Mouse (Mus musculus) midbrain, embryonic 11.5 days (tissue): ENCODE measurements around the gene Mucl3. TPM values are rescaled to one million over a fixed set of nuclear protein-coding genes. Genes with fewer than 3 reads are reported as not detected.

ENCODE experiments used
- ATAC-seq: fragments of 200-750 bp; cut with Nextera tagmentation; 2 replicates; pipeline ENCODE4 v1.8.0; 2017; ENCODE audit warnings: moderate TSS enrichment, moderate library complexity; ENCODE audit not compliant: low FRiP score
- DNase-seq: peaks from one replicate; pipeline ENCODE4 v3.0.0; 2015; ENCODE audit warnings: low spot score; ENCODE audit errors: missing footprints
- H3K27ac ChIP-seq: fragments of 300-500 bp; sonication (generic); 2 replicates; pipeline ENCODE4 v1.5.1; 2014; ENCODE audit warnings: low read depth, low read length
- H3K27me3 ChIP-seq: fragments of 300-500 bp; sonication (generic); 2 replicates; pipeline ENCODE4 v1.6.1; 2014; ENCODE audit warnings: mild to moderate bottlenecking, low read length, moderate library complexity, mixed read lengths; ENCODE audit not compliant: control insufficient read depth, insufficient read depth
- H3K36me3 ChIP-seq: fragments of 300-500 bp; sonication (generic); 2 replicates; pipeline ENCODE4 v1.6.1; 2014; ENCODE audit warnings: mild to moderate bottlenecking, low read length, moderate library complexity, mixed read lengths; ENCODE audit not compliant: control insufficient read depth, insufficient read depth
- H3K4me1 ChIP-seq: fragments of 300-500 bp; sonication (generic); 2 replicates; pipeline ENCODE4 v1.6.1; 2014; ENCODE audit warnings: low read length; ENCODE audit not compliant: control insufficient read depth, insufficient read depth
- H3K4me2 ChIP-seq: fragments of 300-500 bp; sonication (generic); 2 replicates; pipeline ENCODE4 v1.6.1; 2014; ENCODE audit warnings: mild to moderate bottlenecking, moderate library complexity
- H3K4me3 ChIP-seq: fragments of 300-500 bp; sonication (generic); 2 replicates; pipeline ENCODE4 v1.5.1; 2014; ENCODE audit warnings: low read depth, low read length
- H3K9ac ChIP-seq: fragments of 300-500 bp; sonication (generic); 2 replicates; pipeline ENCODE4 v1.6.1; 2014; ENCODE audit warnings: low read length
- H3K9me3 ChIP-seq: fragments of 300-500 bp; sonication (generic); 2 replicates; pipeline ENCODE4 v1.6.1; 2016; ENCODE audit warnings: low read length; ENCODE audit not compliant: control insufficient read depth
- WGBS: fragments of 180-500 bp; shearing (Covaris S2); extraction: QIAGEN DNeasy Blood & Tissue Kit; methylation state at CpG from one replicate; pipeline ENCODE4 v1.1.7; 2014; 5-methylcytosine and 5-hydroxymethylcytosine counted together
- polyA plus RNA-seq: library from polyadenylated mRNA; unstranded; fragments of >200 nt; fragmentation: Nextera tagmentation; extraction: Ambion mirVana; gene quantifications from 2 replicates; pipeline ENCODE4 v1.2.1, GENCODE M21; 2014

Gene Mucl3
- polyA plus RNA-seq, 1 experiment from 2014 or later: not detected

DNA sequence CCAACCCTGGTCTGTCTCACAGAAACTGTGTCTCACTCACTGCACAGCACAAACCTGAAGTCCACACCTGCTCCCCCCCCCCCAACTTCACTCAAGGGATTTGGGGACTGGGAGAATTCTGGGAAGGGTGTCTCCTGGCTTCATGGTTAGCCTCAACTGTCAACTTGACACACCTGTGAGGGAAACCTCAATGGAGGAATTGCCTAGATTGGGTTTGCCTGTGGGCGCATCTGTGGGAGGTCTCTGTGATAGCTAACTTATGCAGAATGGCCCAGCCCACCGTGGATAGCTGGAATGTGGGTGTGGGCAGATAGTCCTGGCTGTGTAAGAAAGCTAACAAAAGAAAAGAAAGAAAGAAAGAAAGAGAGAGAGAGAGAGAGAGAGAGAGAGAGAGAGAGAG, 42.2 kb downstream of the Mucl3 start, which contains the start of gene Sfta2:
TSS of gene Sfta2 (plus strand) at position 301 of the 400 bp plus-strand sequence.
- H3K9me3 ChIP-seq: no peaks in the 10 kb centered on the region
- H3K4me1 ChIP-seq: no peaks in the 10 kb centered on the region
- ATAC-seq (no peak), DNase-seq (no peak)
- H3K9ac ChIP-seq: no peak within 1 kb of the TSS
- H3K27me3 ChIP-seq: no peaks in the 10 kb centered on the region
- WGBS: 79% methylated on average over 2 of the region's 2 CpGs
- H3K4me3 ChIP-seq: no peak within 1 kb of the TSS
- no peak within 1 kb of the TSS for H3K27ac ChIP-seq
- no peaks in the 10 kb centered on the region for H3K36me3 ChIP-seq
- H3K4me2 ChIP-seq: no peak within 1 kb of the TSS

GRCm38 (mm10) chr17:35597399-35597798, 46.1 kb downstream of the Mucl3 start:
- Histone ChIP-seq H3K9me3 (no peaks in the 10 kb centered on the region), H3K4me1 (no peaks in the 10 kb centered on the region), H3K4me2 (no peak overlapping the region), H3K27ac (no peak overlapping the region), H3K9ac (no peak overlapping the region), H3K36me3 (no peaks in the 10 kb centered on the region), H3K27me3 (no peaks in the 10 kb centered on the region), H3K4me3 (no peak overlapping the region)
- 91% methylated on average over 3 of the region's 3 CpGs for WGBS
- ATAC-seq: no peak
- DNase-seq: no peak

- Histone ChIP-seq H3K27me3 (no peaks in the 10 kb centered on the region), H3K9me3 (no peaks in the 10 kb centered on the region), H3K9ac (no peak overlapping the region), H3K4me1 (no peaks in the 10 kb centered on the region), H3K27ac (no peak overlapping the region), H3K4me2 (no peak overlapping the region), H3K36me3 (no peaks in the 10 kb centered on the region), H3K4me3 (no peak overlapping the region)
- DNase-seq: no peak
- WGBS: 84% methylated on average over 7 of the region's 7 CpGs
- no peak for ATAC-seq
Measured at GRCm38 (mm10) chr17:35594456-35594855, 49.0 kb downstream of the Mucl3 start.

- no peaks in the 10 kb centered on the region for H3K4me1 ChIP-seq
- ATAC-seq (no peak), DNase-seq (no peak)
- H3K9me3 ChIP-seq: no peaks in the 10 kb centered on the region
- no peak overlapping the region for H3K4me3 ChIP-seq
- no peaks in the 10 kb centered on the region for H3K27me3 ChIP-seq
- H3K9ac ChIP-seq: no peak overlapping the region
- H3K36me3 ChIP-seq: no peaks in the 10 kb centered on the region
- WGBS: 32% methylated on average over 4 of the region's 4 CpGs
- no peak overlapping the region for H3K27ac ChIP-seq
- no peak overlapping the region for H3K4me2 ChIP-seq
Measured at GRCm38 (mm10) chr17:35593786-35594185, 49.7 kb downstream of the Mucl3 start.

DNA sequence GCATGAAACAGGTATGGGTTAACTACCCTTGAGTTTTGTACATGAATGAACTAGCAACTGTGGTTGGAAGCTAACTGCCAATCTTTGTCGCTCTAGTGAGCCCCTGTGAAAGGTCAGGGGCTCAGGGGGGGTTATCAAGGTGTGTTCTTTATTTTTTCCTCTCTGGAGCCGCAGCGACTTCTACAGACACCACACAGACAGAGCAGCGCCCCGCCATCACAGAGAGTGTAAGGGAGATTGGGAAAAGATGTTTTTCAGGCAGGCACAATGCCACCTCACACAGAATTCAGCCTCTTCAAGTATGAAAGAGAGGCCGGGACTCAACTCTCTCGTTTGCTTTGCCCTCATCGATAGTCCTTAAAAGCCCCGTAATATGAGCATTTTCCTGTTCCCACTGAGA, 51.4 kb downstream of the Mucl3 start:
- Histone ChIP-seq H3K4me3 (no peak overlapping the region), H3K9me3 (no peaks in the 10 kb centered on the region), H3K4me1 (peaks cover 4% of the 10 kb centered on the region; the same call in 1 of the 2 replicates), H3K27me3 (no peaks in the 10 kb centered on the region), H3K9ac (no peak overlapping the region), H3K4me2 (no peak overlapping the region), H3K27ac (no peak overlapping the region), H3K36me3 (no peaks in the 10 kb centered on the region)
- ATAC-seq (no peak), DNase-seq (no peak)
- 86% methylated on average over 9 of the region's 9 CpGs for WGBS

- 93% methylated on average over 15 of the region's 15 CpGs for WGBS
- ATAC-seq (no peak), DNase-seq (no peak)
- Histone ChIP-seq H3K9me3 (no peaks in the 10 kb centered on the region), H3K4me1 (peaks cover 4% of the 10 kb centered on the region; the same call in 1 of the 2 replicates), H3K27ac (no peak overlapping the region), H3K9ac (no peak overlapping the region), H3K4me3 (no peak overlapping the region), H3K27me3 (no peaks in the 10 kb centered on the region), H3K4me2 (no peak overlapping the region), H3K36me3 (no peaks in the 10 kb centered on the region)
Measured at GRCm38 (mm10) chr17:35591731-35592130, 51.8 kb downstream of the Mucl3 start.

DNA sequence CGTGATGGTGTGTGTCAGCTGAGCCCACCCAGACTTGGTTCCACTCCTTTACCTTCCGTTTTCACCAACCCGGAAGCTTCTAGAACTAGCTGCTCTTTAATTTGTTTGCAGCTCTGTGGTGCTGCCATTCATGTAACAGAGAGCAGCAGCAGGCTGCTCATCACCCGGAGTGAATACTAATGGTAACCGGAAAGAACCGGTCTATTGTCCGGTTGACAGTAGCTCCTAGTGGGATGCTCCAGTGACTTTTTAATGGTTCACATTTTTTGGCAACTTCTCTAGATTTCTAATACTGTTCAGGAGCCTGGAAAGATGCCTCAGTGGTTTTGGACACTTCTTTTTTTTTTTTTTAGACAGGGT, 52.3 kb downstream of the Mucl3 start:
- H3K9ac ChIP-seq: no peak overlapping the region

GRCm38 (mm10) chr17:35590410-35591218, 52.9 kb downstream of the Mucl3 start:
- DNase-seq (peak; percentile 98), ATAC-seq (0 out of 2 replicates have a peak, but pooled peaks have one; percentile 30)
- H3K4me3 ChIP-seq: no peak overlapping the region
- no peaks in the 10 kb centered on the region for H3K9me3 ChIP-seq
- peaks cover 4% of the 10 kb centered on the region; the same call in 1 of the 2 replicates for H3K4me1 ChIP-seq
- WGBS: 62% methylated on average over 21 of the region's 21 CpGs
- H3K36me3 ChIP-seq: no peaks in the 10 kb centered on the region
- H3K9ac ChIP-seq: no peak overlapping the region
- H3K27me3 ChIP-seq: no peaks in the 10 kb centered on the region
- no peak overlapping the region for H3K27ac ChIP-seq
- no peak overlapping the region for H3K4me2 ChIP-seq

More for the DNA sequence above, 52.3 kb downstream of the Mucl3 start:
- no peak overlapping the region for H3K4me2 ChIP-seq
- 92% methylated on average over 7 of the region's 7 CpGs for WGBS
- no peak for ATAC-seq
- H3K27me3 ChIP-seq: no peaks in the 10 kb centered on the region
- H3K36me3 ChIP-seq: no peaks in the 10 kb centered on the region
- DNase-seq: no peak
- H3K27ac ChIP-seq: no peak overlapping the region
- no peaks in the 10 kb centered on the region for H3K9me3 ChIP-seq
- H3K4me3 ChIP-seq: no peak overlapping the region
- peaks cover 4% of the 10 kb centered on the region; the same call in 1 of the 2 replicates for H3K4me1 ChIP-seq

DNA sequence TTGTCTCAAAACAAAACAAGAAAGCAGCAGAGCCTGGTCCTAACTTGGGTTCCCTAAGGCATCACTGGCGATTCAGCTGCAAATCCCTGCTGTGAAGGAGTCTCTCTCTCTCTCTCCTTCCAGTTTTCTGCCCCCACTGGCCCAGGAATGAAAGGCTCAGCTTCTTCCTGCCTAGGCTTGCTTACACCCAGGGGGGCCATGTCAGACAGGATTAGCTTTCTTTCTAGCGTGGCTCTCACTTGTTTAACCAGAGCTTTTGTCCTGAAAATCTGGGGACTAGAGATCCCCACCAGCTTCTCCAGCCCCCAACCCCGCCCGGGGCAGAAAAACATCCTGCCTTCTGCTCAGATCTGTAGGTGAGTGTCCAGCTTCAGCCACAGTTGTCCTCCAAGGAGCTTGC, 55.1 kb downstream of the Mucl3 start:
- DNase-seq (peak; percentile 75), ATAC-seq (no peak)
- WGBS: 5% methylated on average over 4 of the region's 4 CpGs
- H3K27ac ChIP-seq: no peak overlapping the region
- H3K9me3 ChIP-seq: no peaks in the 10 kb centered on the region
- no peaks in the 10 kb centered on the region for H3K36me3 ChIP-seq
- no peak overlapping the region for H3K4me3 ChIP-seq
- H3K9ac ChIP-seq: no peak overlapping the region
- H3K4me1 ChIP-seq: peaks cover 4% of the 10 kb centered on the region; the same call in 1 of the 2 replicates
- no peak overlapping the region for H3K4me2 ChIP-seq
- no peaks in the 10 kb centered on the region; the same call in 1 of the 2 replicates for H3K27me3 ChIP-seq
